Mouse (Mus musculus) right cerebral cortex, postnatal 14 days (tissue): ENCODE data around the gene Snx18.
A peak's percentile ranks its signal among the peaks of the same experiment; 100 is the strongest.

Experiments used
- DNase-seq: peaks from one replicate; pipeline ENCODE4 v3.0.0; 2022

The Snx18 gene

GRCm38 (mm10) chr13:113615546-113615941, 2.8 kb downstream of the Snx18 start:
- no peak for DNase-seq

- peak; percentile 70 for DNase-seq
These were observed 3.5 kb downstream of the Snx18 start for GRCm38 (mm10) chr13:113614635-113615545.

GRCm38 (mm10) chr13:113613882-113614281, 4.5 kb downstream of the Snx18 start:
- DNase-seq, result no peak

- DNase-seq, result no peak
These were observed 5.0 kb downstream of the Snx18 start for GRCm38 (mm10) chr13:113613341-113613740.

- no peak for DNase-seq
These were observed 6.0 kb downstream of the Snx18 start for GRCm38 (mm10) chr13:113612141-113612950.

GRCm38 (mm10) chr13:113610732-113611500, 7.4 kb downstream of the Snx18 start:
- DNase-seq, result no peak

- no peak for DNase-seq
These were observed 8.9 kb downstream of the Snx18 start for GRCm38 (mm10) chr13:113609429-113609828.

GRCm38 (mm10) chr13:113607821-113608220, 10.5 kb downstream of the Snx18 start:
- DNase-seq, result no peak

- no peak for DNase-seq
These were observed 11.0 kb downstream of the Snx18 start for GRCm38 (mm10) chr13:113607371-113607770.

- DNase-seq, result no peak
These were observed 11.5 kb downstream of the Snx18 start for GRCm38 (mm10) chr13:113606741-113607358.

- no peak for DNase-seq
These were observed 12.2 kb downstream of the Snx18 start for GRCm38 (mm10) chr13:113606131-113606530.

GRCm38 (mm10) chr13:113605693-113606092, 12.7 kb downstream of the Snx18 start:
- DNase-seq, result no peak

- DNase-seq, result no peak
These were observed 14.0 kb downstream of the Snx18 start for GRCm38 (mm10) chr13:113604321-113604720.

- DNase-seq, result no peak
These were observed 15.5 kb downstream of the Snx18 start for GRCm38 (mm10) chr13:113602882-113603342.

GRCm38 (mm10) chr13:113601831-113602604, 16.3 kb downstream of the Snx18 start:
- DNase-seq, result no peak

- DNase-seq, result no peak
These were observed 17.6 kb downstream of the Snx18 start for GRCm38 (mm10) chr13:113600531-113601463.

- no peak for DNase-seq
These were observed 18.4 kb downstream of the Snx18 start for GRCm38 (mm10) chr13:113599701-113600530.

GRCm38 (mm10) chr13:113597616-113598015, 20.7 kb downstream of the Snx18 start:
- DNase-seq, result no peak

GRCm38 (mm10) chr13:113596821-113597541, 21.4 kb downstream of the Snx18 start:
- DNase-seq, result no peak
